In genomic region chr9:76695547-76695946, GRCm38 (mm10) we compare ENCODE assay signal across 15 mouse cellular contexts.
DNase-seq lines count a peak whose midpoint lies in the region; ATAC-seq and TF ChIP-seq lines count a peak whose summit lies in the region.
"Had no signal": no experiment of that assay in that cellular context is flagged by ENCODE, and none has a peak within 500 bp of the region (broad histone marks: within the 10 kb centered on the region; RNA-seq: fewer than 3 reads in every experiment).

No protein-coding gene starts in this region.

- no peaks in the 10 kb centered on the region for H3K9me3 ChIP-seq in kidney, embryonic 14.5 days (ENCODE audit: control insufficient read depth, low read length)
- H3K9me3 ChIP-seq: limb, embryonic 12.5 days; midbrain, embryonic 12.5 days had no signal

- peak overlapping the region; percentile 22; the same call in 1 of the 2 replicates for H3K27ac ChIP-seq in kidney, adult 2 months (ENCODE audit: insufficient read depth, low read depth, low read length)
- no peak overlapping the region for H3K27ac ChIP-seq in kidney, embryonic 14.5 days (ENCODE audit: low read depth, low read length)
- H3K27ac ChIP-seq: hindbrain, embryonic 14.5 days; limb, embryonic 12.5 days; midbrain, embryonic 12.5 days had no signal

- ATAC-seq in kidney, embryonic 14.5 days (ENCODE audit: low FRiP score, low TSS enrichment) = no peak
- ATAC-seq: activated CD4-positive, CD25-positive, alpha-beta regulatory T cell, adult 4 months; liver, postnatal 0 days had no signal

- TF ChIP-seq CTCF in kidney, adult 2 months (conservative IDR thresholded peaks at IDR 0.05; ENCODE audit: insufficient read depth, insufficient read length, low read depth, low read length) = no peak

- no peak overlapping the region for H3K9ac ChIP-seq in kidney, embryonic 14.5 days (ENCODE audit: low read depth, low read length)
- H3K9ac ChIP-seq: hindbrain, embryonic 14.5 days; limb, embryonic 12.5 days; liver, postnatal 0 days; midbrain, embryonic 12.5 days had no signal

- H3K4me3 ChIP-seq in kidney, adult 2 months (ENCODE audit: insufficient read depth, low read depth, low read length) = no peak overlapping the region
- no peak overlapping the region for H3K4me3 ChIP-seq in kidney, embryonic 14.5 days (ENCODE audit: low read length)
- H3K4me3 ChIP-seq: limb, embryonic 12.5 days; midbrain, embryonic 12.5 days had no signal

- DNase-seq in kidney, adult 2 months = peak; percentile 49
- DNase-seq in R1 (ENCODE audit: low read depth, low spot score) (peak; percentile 54), MN1 (ENCODE audit: low spot score) (no peak), liver (no peak)
- DNase-seq in gonadal fat pad, adult 2 months (ENCODE audit: low read depth) = peak; percentile 88
- DNase-seq in lung, postnatal 25 days (ENCODE audit: low spot score) = peak; percentile 77
- DNase-seq: heart, adult 11 months; liver, postnatal 0 days; right cerebral cortex, postnatal 25 days; thymus, postnatal 14 days had no signal

- no peaks in the 10 kb centered on the region; the same call in 1 of the 2 replicates for H3K4me1 ChIP-seq in kidney, adult 2 months (ENCODE audit: control insufficient read depth, insufficient read depth, low read length)
- no peaks in the 10 kb centered on the region for H3K4me1 ChIP-seq in kidney, embryonic 14.5 days (ENCODE audit: control insufficient read depth, insufficient read depth, low read length)
- H3K4me1 ChIP-seq: limb, embryonic 12.5 days; midbrain, embryonic 12.5 days had no signal

- no peaks in the 10 kb centered on the region for H3K27me3 ChIP-seq in kidney, adult 2 months (replicated peaks; ENCODE audit: control insufficient read depth, insufficient read depth, low read length)
- H3K27me3 ChIP-seq in kidney, embryonic 14.5 days (ENCODE audit: control insufficient read depth, insufficient read depth, low read length) = no peaks in the 10 kb centered on the region
- H3K27me3 ChIP-seq: limb, embryonic 12.5 days; midbrain, embryonic 12.5 days had no signal

- no peak overlapping the region for H3K4me2 ChIP-seq in kidney, embryonic 14.5 days (replicated peaks; ENCODE audit: low read depth, low read length)
- H3K4me2 ChIP-seq: hindbrain, embryonic 14.5 days; limb, embryonic 12.5 days; midbrain, embryonic 12.5 days had no signal

- TF ChIP-seq POLR2A in kidney, adult 2 months (IDR thresholded peaks at IDR 0.05; ENCODE audit: low read depth, low read length) = no peak

- 57% methylated on average over 4 of the region's 4 CpGs for WGBS in kidney, adult 2 months
- 63% methylated on average over 4 of the region's 4 CpGs for WGBS in kidney, embryonic 14.5 days

- H3K36me3 ChIP-seq in kidney, adult 2 months (ENCODE audit: control insufficient read depth, insufficient read depth, low read length) = no peaks in the 10 kb centered on the region
- no peaks in the 10 kb centered on the region for H3K36me3 ChIP-seq in kidney, embryonic 14.5 days (ENCODE audit: control insufficient read depth, insufficient read depth, low read length)
- H3K36me3 ChIP-seq: limb, embryonic 12.5 days; midbrain, embryonic 12.5 days had no signal

Comparison
In these comparisons a context has a peak if more than half of its experiments do, and no peak if none do; other contexts are left out.
1. DNase-seq: peak in kidney, adult 2 months (single experiment), R1 (single experiment), gonadal fat pad, adult 2 months (single experiment) and lung, postnatal 25 days (single experiment); none in MN1 (single experiment) and liver (single experiment).